Mouse (Mus musculus) c-Kit-positive CD71-positive TER-119-negative erythroid progenitor cells, embryonic 14.5 days (primary cell): Measurements from ENCODE around the gene Comt.
A peak's percentile ranks its signal among the peaks of the same experiment; 100 is the strongest.

Experiments used
- DNase-seq: peaks from one replicate; pipeline ENCODE4 v3.0.0-alpha.2; 2013; ENCODE audit warnings: low read depth

Gene Comt

GRCm38 (mm10) chr16:18388583-18389435 is 37.8 kb downstream of the Comt start:
- DNase-seq = no peak

- peak; percentile 52 for DNase-seq
These were observed 38.7 kb downstream of the Comt start for GRCm38 (mm10) chr16:18387704-18388582.

DNA sequence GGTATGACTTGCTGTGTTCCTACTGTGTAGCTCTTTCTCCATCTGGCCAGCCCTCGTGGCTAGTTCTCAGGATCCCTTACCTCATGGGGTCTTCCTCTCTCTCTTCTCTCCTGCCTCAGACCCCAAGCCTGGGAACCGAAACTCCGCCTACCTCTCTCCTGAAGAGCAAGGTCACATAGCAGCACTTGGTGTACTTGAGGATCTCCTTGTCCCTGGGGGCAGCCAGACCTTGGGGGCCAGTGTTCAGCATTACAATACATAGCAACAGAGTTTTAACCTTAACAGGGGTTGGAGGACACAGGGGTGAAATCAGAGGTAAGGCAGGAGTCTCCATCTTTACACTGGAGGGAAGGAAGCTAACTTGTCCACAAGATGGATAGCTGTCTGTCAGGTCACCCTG is 39.7 kb downstream of the Comt start:
- no peak for DNase-seq

DNA sequence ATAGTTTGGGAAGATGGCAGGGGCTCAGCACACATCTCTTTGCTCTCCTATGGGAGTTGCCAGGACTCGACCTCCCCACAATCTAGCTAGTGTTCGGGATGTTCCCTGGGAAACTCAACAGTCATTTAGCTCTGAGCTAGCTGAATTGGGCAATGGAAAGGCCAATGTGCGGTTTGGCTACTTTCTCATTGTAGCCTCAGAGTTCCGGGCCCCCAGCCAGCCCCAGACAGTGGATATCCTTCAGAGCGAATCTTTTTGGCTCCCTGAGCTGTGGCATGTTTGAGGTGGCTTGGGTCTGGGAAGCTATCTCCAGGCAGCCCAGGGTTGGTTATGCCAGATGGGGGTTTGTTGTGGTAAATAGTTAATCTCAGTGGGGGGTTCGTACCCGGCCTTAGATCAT is 40.2 kb downstream of the Comt start:
- DNase-seq = no peak

DNA sequence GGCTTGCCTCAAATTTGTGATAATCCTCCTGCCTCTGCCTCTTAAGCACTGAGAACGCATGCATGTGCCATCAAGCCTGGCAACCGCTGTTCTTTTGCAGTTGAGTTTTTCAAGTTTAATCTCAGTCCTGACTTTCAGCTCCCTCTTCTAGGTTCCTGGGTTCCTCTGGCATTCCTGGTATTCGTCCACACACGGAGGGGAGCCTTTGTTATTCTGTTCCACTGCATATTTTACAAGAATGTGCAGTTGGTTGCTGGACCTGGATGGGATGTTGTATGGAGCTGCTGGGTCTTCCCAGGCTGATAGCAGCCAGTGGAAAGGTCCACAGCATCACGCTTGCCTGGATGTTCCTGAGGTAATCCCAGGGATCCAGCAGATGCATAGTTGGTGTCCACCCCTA is 41.2 kb downstream of the Comt start:
- no peak for DNase-seq

GRCm38 (mm10) chr16:18384659-18385058 is 42.0 kb downstream of the Comt start:
- no peak for DNase-seq

DNA sequence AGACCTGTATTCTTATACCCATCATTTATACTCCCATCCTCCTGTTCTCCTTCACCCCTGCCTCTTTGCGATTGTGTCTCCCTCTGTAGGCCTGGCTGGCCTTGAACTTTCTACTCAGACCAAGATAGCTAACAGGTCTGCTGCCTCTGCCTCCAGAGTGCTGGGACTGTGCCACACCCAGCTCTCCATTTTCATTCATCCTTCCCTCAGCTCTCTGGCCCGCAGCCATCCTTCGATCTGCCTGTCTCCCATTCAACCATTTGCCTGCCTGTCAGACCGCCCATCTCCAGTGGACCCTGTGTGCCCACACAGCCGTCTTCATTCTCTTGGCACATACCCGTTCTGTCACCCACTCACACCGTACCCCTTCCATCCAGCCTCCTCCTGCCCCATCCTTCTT is 42.4 kb downstream of the Comt start:
- no peak for DNase-seq

GRCm38 (mm10) chr16:18383756-18384155 is 42.9 kb downstream of the Comt start:
- DNase-seq = no peak

GRCm38 (mm10) chr16:18383045-18383726 is 43.5 kb downstream of the Comt start:
- no peak for DNase-seq

DNA sequence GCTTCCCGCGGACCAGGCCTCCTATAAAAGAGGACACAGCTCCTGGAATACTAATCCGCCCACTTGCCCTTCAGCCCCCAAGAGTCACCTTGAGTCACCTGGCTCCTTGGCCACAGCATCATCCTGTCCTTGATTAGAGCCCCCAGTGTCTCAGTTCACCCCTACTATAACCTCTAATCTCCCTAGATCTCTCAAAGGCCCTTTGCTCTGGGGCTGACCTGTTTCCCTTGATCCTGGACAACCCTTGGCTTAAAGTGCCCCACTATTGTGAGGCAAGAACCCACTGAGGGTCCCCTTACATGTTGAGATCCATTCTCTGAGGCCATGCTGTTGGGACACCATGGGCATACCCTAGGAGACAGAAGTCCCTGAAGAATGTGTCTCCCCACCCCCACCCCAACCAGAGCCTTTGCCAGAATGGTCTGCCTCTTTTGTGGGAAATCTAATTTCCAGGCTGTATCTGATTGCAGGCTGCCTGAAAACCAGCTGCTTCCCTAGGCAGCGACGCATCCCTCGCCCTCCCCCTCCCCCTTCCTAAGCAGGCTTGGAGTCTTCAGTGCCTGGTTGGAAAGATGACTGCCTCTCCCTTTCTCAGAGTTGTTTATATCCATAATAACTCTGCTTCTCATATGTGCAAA is 44.9 kb downstream of the Comt start:
- DNase-seq = no peak

GRCm38 (mm10) chr16:18380495-18381063 is 46.1 kb downstream of the Comt start:
- no peak for DNase-seq

DNA sequence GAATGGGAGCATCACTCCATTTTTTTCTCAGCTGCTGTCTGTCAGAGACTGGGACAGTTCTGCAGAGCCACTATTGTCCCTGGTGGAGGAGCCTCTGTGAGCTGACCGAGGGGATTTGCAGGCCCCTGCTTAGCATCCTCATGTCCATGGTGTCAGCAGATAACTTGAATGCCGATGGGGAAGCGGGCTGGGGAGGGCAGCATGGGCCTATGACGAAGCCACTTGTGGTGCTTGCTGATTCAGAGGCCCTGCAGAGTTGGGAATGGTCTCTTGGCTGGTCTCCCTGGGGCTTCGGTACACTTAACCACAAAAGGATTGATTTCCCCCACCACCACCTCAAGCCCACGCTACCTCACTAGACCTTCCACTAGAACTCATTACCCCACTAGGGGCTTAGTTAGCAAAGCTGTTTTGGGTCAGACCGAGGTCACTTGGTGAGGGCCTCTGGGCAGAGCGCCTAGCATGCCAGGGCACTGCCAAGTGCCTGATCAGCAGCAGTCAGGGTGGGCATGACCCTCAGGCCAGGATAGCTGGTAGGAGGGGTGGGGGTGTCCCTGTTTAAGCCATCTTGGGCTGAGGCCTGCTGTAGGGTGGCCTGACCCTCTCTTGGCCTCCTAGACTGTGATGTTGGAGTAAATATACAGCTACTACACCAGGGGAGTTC is 47.2 kb downstream of the Comt start:
- no peak for DNase-seq

- no peak for DNase-seq
These were observed 48.2 kb downstream of the Comt start for GRCm38 (mm10) chr16:18378489-18378888.

GRCm38 (mm10) chr16:18377203-18377602 is 49.4 kb downstream of the Comt start:
- no peak for DNase-seq

- DNase-seq = no peak
These were observed 50.2 kb downstream of the Comt start for GRCm38 (mm10) chr16:18376297-18376954.

DNA sequence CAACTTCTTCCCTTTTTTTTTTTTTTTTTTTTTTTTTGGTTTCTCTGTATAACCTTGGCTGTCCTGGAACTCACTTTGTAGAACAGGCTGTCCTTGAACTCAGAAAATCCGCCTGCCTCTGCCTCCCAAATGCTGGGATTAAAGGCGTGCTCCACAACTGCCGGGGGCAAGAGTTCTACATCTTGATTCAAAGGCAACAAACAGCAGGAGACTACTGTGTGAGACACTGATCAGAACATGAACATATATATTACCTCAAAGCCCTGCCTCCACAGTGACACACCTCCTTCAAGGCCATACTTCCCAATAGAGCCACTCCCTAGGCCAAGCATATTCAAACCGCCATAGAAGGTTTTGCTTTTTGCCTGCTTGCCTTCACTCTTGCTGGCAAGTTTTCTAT is 53.0 kb downstream of the Comt start:
- no peak for DNase-seq

DNA sequence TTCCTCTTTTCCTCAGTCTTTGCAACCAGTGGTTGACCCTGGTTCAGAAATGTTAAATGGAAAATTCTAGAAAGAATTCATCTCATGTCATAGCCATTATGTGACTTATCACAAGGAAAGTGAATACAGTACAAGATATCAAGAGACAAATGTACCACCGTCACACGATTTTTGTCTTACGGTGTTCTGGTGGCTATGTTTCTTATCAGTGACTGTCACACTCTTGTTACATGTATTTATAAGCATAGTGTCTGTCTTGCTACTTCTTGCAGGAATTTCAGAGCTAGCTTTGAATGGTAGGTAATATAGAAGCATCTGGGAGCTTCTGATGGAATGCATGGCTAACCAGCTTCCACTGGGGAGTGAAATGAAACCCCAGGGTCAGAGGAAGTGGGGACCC is 56.5 kb downstream of the Comt start:
- DNase-seq = peak; percentile 50

DNA sequence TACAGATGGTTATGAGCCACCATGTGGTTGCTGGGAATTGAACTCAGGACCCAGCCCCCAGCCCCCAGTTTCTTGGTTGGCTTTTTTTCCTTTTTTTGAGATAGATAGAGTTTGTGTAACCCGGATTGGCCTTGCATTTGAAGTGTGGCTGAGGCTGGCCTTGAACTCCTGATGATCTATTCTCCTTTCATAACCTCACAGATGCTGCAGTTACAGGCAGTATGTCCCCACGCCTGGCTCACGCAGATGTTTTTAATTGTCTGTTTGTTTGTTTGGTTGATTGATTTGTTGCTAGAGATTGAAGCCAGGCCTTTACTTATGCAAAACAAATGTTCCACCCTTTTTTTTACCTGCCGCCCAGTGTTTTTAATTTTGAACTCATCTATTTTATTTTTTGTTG is 59.8 kb downstream of the Comt start:
- DNase-seq = no peak

DNA sequence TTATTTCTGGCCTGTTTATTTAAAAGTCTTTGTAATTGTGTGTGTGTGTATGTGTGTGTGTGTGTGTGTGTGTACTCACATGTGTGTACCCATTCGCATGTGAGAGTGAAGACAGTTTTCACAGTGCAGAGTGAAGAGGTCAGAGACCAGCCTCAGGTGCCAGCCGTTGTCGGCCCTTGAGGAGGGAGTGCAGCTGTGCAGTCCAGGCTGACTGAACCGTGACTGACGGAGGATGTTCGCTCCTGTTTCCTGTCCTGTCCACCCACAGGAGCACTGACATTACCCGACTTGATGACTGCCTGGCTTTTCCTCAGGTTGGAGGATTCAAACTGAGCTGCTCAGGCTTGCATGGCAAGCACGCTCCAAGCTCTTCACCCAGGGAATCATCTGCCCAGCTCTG is 63.7 kb downstream of the Comt start:
- no peak for DNase-seq

DNA sequence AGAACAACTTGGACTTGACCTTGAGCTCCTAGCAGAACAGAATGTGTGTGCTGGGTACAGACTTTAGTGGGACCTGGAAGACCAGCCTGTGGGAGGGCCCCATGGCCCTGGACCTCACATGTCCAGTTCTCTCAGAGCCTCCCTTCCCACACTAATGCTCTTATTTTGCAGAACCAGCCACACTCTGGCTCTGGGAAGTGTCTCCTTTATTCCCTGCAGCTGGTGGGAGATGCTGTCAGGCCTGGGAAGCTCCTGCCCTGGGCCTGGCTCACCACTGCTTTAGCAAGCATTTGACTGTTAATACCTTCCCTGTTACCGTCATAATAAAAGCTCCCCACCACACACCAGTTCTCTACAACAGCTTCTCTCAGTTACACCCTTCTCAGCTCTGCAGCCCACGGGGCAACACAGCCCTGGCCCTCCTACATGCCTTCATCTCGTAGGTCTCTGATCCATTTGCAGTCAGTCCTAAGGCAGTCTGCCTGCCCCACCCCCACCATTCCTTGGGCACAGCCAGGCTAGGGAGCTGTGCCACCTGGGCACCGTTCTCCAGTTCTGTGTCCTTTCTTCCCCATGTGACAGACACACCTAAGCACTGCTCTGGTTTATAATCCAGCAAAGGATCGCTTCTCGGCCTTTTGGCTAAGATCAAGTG is 66.4 kb downstream of the Comt start:
- DNase-seq = no peak
